Mouse (Mus musculus) midbrain, embryonic 13.5 days (tissue): ENCODE results near the gene Rnf144b. TPM values are rescaled to one million over a fixed set of nuclear protein-coding genes. Genes with fewer than 3 reads are reported as not detected.

ENCODE experiments used
- ATAC-seq: fragments of 200-750 bp; cut with Nextera tagmentation; 2 replicates; pipeline ENCODE4 v1.8.0; 2017; ENCODE audit warnings: mild to moderate bottlenecking, moderate TSS enrichment, moderate library complexity
- H3K27ac ChIP-seq: fragments of 300-500 bp; sonication (generic); 2 replicates; pipeline ENCODE4 v1.5.1; 2015; ENCODE audit warnings: inconsistent platforms, mild to moderate bottlenecking, moderate library complexity
- H3K27me3 ChIP-seq: fragments of 300-500 bp; sonication (generic); 2 replicates; pipeline ENCODE4 v1.6.1; 2015; ENCODE audit warnings: mild to moderate bottlenecking, inconsistent platforms
- H3K36me3 ChIP-seq: fragments of 300-500 bp; sonication (generic); 2 replicates; pipeline ENCODE4 v1.6.1; 2015; ENCODE audit warnings: mild to moderate bottlenecking, inconsistent platforms
- H3K4me1 ChIP-seq: fragments of 300-500 bp; sonication (generic); replicated peaks from 2 replicates; pipeline ENCODE4 v1.6.1; 2015; ENCODE audit warnings: inconsistent platforms
- H3K4me2 ChIP-seq: fragments of 300-500 bp; sonication (generic); replicated peaks from 2 replicates; pipeline ENCODE4 v1.6.1; 2015; ENCODE audit warnings: moderate library complexity, mild to moderate bottlenecking, inconsistent platforms
- H3K4me3 ChIP-seq: fragments of 300-500 bp; sonication (generic); replicated peaks from 2 replicates; pipeline ENCODE4 v1.5.1; 2015; ENCODE audit warnings: mild to moderate bottlenecking, inconsistent platforms
- H3K9ac ChIP-seq: fragments of 300-500 bp; sonication (generic); replicated peaks from 2 replicates; pipeline ENCODE4 v1.6.1; 2015; ENCODE audit warnings: mild to moderate bottlenecking, inconsistent platforms
- H3K9me3 ChIP-seq: fragments of 300-500 bp; sonication (generic); 2 replicates; pipeline ENCODE4 v1.6.1; 2016; ENCODE audit warnings: mild to moderate bottlenecking, inconsistent platforms
- WGBS: fragments of 180-500 bp; shearing (Covaris S2); methylation state at CpG from one replicate; pipeline ENCODE4 v1.1.7; 2015; 5-methylcytosine and 5-hydroxymethylcytosine counted together
- polyA plus RNA-seq: library from polyadenylated mRNA; unstranded; fragments of >200 nt; fragmentation: Nextera tagmentation; extraction: Ambion mirVana; gene quantifications from 2 replicates; pipeline ENCODE4 v1.2.1, GENCODE M21; 2015

Rnf144b gene
- polyA plus RNA-seq, 1 experiment from 2014 or later = 0.59 TPM

DNA sequence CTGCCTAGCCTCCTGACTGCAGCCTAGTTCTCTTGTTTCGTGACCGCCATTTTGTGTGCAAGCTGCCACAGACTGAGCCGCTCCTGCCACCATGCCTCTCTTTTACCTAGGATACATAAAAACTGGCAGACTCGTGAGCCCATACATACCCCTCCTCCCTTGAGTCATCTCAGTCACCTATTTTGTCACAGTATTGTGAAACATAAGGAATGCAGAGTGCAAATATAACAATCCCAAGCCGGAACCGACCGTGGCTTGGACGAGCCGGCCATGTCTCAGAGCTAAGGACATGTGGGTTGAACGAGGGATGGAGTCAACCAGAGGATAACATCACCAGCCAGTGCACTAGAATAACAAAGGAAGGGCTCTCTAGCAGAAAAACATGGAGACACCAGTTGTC is 91.4 kb downstream of the Rnf144b start:
- Histone ChIP-seq H3K4me1 (no peaks in the 10 kb centered on the region; the same call in 1 of the 2 replicates), H3K27me3 (no peaks in the 10 kb centered on the region), H3K27ac (no peak overlapping the region), H3K4me3 (no peak overlapping the region), H3K9ac (no peak overlapping the region), H3K4me2 (no peak overlapping the region), H3K36me3 (no peaks in the 10 kb centered on the region), H3K9me3 (no peaks in the 10 kb centered on the region)
- 92% methylated on average over 10 of the region's 10 CpGs for WGBS
- ATAC-seq = no peak

DNA sequence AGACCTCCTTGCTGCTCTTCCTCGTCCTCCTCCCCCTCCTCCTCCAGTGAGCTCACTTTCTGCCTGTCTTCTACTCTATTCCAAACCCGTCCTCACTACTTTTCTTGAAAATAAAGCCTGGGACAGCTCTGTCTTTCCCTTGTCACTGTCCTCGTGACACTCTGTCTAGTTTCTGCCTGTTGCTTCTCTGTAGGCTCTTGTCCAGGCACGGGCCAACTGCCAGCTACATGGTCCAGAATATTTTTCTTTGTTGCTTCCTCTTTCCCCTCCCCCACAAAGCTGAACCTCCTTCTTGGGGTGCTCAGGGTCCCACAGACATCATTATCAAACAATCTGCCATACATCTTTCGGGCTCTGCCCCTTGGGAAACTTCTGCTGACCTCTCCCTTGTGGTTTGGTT is 92.4 kb downstream of the Rnf144b start:
- H3K4me3 ChIP-seq = no peak overlapping the region
- ATAC-seq = no peak
- no peak overlapping the region for H3K27ac ChIP-seq
- WGBS = 87% methylated on average over 5 of the region's 5 CpGs
- H3K9me3 ChIP-seq = no peaks in the 10 kb centered on the region
- H3K4me2 ChIP-seq = no peak overlapping the region
- no peaks in the 10 kb centered on the region; the same call in 1 of the 2 replicates for H3K4me1 ChIP-seq
- H3K36me3 ChIP-seq = no peaks in the 10 kb centered on the region
- H3K27me3 ChIP-seq = no peaks in the 10 kb centered on the region
- no peak overlapping the region for H3K9ac ChIP-seq

DNA sequence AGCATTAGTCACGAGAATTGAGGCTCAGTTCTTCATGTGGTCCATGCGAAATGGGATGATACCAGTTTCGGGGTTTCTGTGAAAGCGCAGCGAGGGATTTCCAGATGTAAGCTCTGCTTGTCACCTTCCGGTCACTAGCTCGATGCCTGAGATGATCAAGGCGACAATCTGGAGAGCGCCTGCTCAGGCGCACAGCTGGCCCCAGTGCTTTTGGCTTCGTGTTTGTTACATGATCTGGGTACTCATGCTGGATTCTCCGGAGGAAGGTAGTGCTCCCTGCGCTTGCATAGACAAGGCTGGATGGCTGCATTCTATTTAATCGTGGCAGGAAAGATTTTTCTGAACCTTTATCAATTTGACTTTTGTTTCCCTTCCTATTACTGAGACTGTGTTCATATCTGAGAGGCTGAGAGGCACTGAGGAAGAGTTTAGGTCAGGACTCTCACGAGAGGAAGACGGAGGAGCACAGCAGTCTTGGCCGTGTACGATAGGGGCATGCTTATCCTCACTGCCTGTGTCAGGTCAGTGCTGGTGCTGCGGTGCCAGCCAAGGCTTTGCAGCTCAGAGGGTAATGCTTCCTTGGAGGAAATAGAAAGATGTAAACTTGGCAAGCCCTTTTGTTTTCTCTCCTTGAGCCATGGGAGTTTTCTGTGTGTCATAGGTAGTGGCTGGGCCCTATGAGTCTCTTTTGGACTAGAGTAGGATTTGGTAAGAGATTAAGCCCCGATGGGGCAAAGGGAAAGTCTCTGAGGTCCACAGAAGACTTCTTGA is 93.5 kb downstream of the Rnf144b start:
- ATAC-seq = no peak
- H3K4me3 ChIP-seq = no peak overlapping the region
- H3K9ac ChIP-seq = no peak overlapping the region
- H3K4me2 ChIP-seq = no peak overlapping the region
- WGBS = 90% methylated on average over 20 of the region's 20 CpGs
- H3K4me1 ChIP-seq = no peaks in the 10 kb centered on the region; the same call in 1 of the 2 replicates
- no peaks in the 10 kb centered on the region for H3K9me3 ChIP-seq
- no peaks in the 10 kb centered on the region for H3K36me3 ChIP-seq
- H3K27ac ChIP-seq = no peak overlapping the region
- no peaks in the 10 kb centered on the region for H3K27me3 ChIP-seq

DNA sequence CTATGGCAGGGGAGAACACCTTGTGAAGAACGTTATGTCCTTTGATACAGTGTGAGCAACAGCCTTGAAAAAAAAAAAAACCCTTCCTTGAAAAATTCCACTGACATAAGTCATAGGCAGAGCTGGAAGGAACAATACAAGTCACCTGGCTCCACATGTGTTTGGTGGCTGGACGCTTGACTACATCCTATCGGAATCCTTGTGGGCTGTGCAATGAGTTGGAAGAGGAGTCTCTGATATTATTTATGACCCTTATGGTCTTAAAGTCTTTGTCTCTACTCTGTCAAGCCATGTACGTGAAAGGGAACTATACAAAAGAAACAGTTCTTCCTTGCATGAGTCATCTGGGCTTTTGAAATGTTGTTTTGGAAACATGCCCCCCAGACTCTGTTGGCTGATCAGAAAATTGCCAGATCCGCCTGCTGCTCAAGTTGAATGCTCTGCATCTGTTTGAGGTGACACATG is 94.7 kb downstream of the Rnf144b start:
- no peak overlapping the region for H3K4me2 ChIP-seq
- 85% methylated on average over 5 of the region's 5 CpGs for WGBS
- H3K27ac ChIP-seq = no peak overlapping the region
- no peak overlapping the region for H3K9ac ChIP-seq
- H3K4me3 ChIP-seq = no peak overlapping the region
- H3K27me3 ChIP-seq = no peaks in the 10 kb centered on the region
- no peaks in the 10 kb centered on the region; the same call in 1 of the 2 replicates for H3K4me1 ChIP-seq
- no peak for ATAC-seq
- H3K36me3 ChIP-seq = no peaks in the 10 kb centered on the region
- no peaks in the 10 kb centered on the region for H3K9me3 ChIP-seq

DNA sequence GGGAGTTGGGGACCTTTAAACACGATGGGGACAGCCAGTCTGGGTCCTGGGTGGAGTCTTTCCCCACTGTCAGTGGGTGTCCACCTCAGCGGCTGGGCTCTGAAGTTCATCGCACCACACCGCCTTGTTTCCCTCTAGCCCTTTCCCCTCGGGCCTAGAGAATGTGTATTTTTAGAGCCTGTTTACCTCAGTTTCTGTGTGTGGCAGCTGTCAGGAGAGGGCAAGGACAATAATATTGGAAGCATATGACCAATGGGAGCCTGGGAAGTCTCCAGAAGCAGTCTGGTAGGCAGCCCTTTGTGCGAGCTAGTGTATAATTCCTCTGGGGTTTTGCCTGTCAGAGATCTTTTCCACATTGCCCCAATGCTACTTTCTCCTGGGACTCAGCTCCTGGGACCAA is 95.9 kb downstream of the Rnf144b start:
- no peaks in the 10 kb centered on the region for H3K27me3 ChIP-seq
- no peaks in the 10 kb centered on the region for H3K9me3 ChIP-seq
- H3K4me1 ChIP-seq = no peaks in the 10 kb centered on the region; the same call in 1 of the 2 replicates
- H3K27ac ChIP-seq = no peak overlapping the region
- H3K9ac ChIP-seq = no peak overlapping the region
- 76% methylated on average over 6 of the region's 6 CpGs for WGBS
- H3K36me3 ChIP-seq = no peaks in the 10 kb centered on the region
- ATAC-seq = no peak
- H3K4me2 ChIP-seq = no peak overlapping the region
- H3K4me3 ChIP-seq = no peak overlapping the region

DNA sequence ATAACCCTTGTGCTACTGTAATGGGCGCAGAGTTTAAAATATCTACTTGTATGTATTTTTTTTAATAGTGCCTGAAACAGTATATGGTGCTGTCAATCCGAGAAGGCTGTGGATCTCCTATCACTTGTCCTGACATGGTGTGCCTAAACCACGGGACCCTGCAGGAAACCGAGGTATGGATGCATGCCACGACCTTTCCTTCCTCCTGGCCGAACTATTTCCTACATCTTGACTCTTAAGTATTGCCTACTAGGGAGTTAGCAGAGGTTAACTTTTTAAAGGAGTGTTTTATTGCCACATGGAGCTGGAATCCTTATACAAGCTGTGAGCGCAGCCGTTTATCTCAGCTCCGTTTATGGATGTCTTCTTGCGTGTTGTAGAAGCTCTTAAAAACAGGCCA is 98.0 kb downstream of the Rnf144b start:
- ATAC-seq = no peak
- no peak overlapping the region for H3K27ac ChIP-seq
- no peak overlapping the region for H3K4me3 ChIP-seq
- no peak overlapping the region for H3K9ac ChIP-seq
- H3K27me3 ChIP-seq = no peaks in the 10 kb centered on the region
- H3K9me3 ChIP-seq = no peaks in the 10 kb centered on the region
- no peaks in the 10 kb centered on the region for H3K36me3 ChIP-seq
- no peak overlapping the region for H3K4me2 ChIP-seq
- 97% methylated on average over 10 of the region's 10 CpGs for WGBS
- H3K4me1 ChIP-seq = peaks cover 14% of the 10 kb centered on the region

DNA sequence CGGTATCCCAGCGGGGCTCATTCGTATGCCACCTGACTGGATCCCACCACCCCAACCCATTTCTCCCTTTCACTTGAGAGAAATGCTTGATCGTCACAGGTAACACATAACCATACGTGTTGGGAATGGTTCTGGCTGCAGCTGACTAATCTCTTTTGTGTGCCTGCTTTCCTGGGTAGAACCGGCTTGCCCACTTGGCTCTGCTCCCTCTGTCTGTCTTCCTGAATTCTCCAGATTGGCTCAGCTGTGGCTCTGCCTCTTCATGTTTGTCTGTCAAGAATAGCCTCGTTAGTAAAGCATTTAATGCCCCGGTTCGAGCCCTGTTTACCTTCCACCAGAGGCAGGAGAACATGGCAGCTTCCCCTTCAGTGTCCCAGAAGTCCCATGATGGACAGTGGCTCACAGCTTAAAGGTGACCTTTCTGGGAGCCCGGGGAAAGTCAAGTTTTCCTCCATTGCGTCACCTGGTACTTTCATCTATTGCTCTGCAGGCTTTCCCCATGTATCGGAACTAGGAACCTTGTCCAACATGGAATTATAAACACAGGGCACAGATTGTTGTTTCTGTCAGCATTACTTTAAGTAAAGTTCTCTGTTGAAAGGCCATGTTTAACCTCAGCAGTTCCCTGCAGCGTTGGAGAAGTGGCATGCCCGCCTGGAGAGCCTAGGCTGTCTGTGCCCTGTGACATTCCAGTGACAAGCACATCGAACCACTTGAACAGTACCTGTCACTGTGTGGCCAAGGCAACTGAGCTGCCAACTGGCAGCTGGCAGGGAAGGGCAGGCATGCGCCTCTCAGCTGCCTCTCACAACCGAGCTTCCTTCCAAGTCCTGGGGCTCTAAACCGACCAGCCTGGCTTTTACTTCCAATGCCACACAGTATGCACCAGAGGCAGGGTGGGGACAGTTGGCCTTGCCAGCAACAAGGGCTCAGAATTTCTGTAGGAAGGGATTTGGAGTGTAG is 101.4 kb downstream of the Rnf144b start:
- no peaks in the 10 kb centered on the region for H3K27me3 ChIP-seq
- no peak for ATAC-seq
- 67% methylated on average over 18 of the region's 18 CpGs for WGBS
- H3K27ac ChIP-seq = no peak overlapping the region; the same call in 1 of the 2 replicates
- no peak overlapping the region for H3K4me2 ChIP-seq
- H3K4me1 ChIP-seq = peaks cover 22% of the 10 kb centered on the region
- no peak overlapping the region for H3K9ac ChIP-seq
- H3K36me3 ChIP-seq = no peaks in the 10 kb centered on the region
- no peaks in the 10 kb centered on the region for H3K9me3 ChIP-seq
- no peak overlapping the region for H3K4me3 ChIP-seq

DNA sequence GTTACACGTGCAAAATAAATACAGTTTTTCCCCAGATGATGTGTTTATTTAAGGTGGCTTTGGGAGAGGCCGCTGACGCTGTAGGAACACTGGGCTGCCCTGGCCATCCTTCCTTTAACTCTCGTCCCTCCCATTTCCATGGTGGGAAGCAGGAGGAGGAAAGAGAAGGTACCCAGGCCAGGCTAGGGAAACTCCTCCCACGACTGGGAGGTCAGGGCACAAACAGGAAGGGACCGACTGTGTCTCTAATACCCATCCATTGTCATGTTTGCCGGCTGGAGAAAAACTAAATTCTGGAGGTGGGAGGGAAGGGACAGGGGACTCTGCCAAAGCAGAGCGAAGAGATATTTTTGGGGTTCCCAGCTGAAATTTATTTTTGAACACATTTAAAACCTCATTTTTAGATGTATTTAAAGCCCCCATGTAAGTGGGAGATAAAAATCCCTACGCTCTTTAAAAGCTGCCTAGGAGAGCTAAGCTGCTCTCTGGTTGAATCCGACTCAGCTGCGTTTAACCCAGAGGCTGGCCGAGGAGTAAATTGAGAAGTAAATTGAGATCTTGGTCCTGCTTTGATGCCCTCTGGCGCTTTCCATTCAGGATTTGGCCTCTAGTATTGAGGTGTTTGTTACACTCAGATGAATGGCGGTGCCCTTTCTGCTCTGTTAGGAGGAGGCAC is 102.3 kb downstream of the Rnf144b start:
- H3K4me2 ChIP-seq = peak overlapping the region; percentile 14; the same call in 1 of the 2 replicates
- no peak overlapping the region for H3K4me3 ChIP-seq
- H3K36me3 ChIP-seq = no peaks in the 10 kb centered on the region
- 6% methylated on average over 14 of the region's 14 CpGs for WGBS
- H3K4me1 ChIP-seq = peaks cover 22% of the 10 kb centered on the region
- no peak for ATAC-seq
- peak overlapping the region; percentile 14; the same call in 1 of the 2 replicates for H3K27ac ChIP-seq
- H3K9me3 ChIP-seq = no peaks in the 10 kb centered on the region
- H3K27me3 ChIP-seq = no peaks in the 10 kb centered on the region
- no peak overlapping the region for H3K9ac ChIP-seq

DNA sequence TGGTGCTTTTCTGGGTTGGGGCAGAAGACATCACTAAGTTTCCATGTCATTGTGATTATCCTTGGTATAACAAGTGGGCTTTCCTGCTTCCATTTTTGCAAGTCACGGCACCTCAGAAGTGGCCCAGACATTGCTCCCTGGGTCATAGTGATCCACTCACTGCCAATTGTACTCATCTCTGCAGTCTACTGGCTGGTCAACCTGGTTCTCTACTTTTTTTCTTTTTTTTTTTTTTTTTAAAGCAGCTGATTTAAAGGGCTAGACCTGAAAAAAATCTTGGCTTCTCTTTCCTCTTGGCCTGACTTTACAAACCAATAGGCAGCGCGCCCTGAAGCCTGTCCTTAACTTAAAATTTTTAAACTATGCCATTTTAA is 102.9 kb downstream of the Rnf144b start:
- ATAC-seq = no peak
- Histone ChIP-seq H3K9ac (no peak overlapping the region), H3K4me2 (no peak overlapping the region), H3K27me3 (no peaks in the 10 kb centered on the region), H3K36me3 (no peaks in the 10 kb centered on the region), H3K4me1 (peaks cover 22% of the 10 kb centered on the region), H3K4me3 (no peak overlapping the region), H3K27ac (peak overlapping the region; percentile 14; the same call in 1 of the 2 replicates), H3K9me3 (no peaks in the 10 kb centered on the region)
- WGBS = 65% methylated on average over 3 of the region's 3 CpGs

DNA sequence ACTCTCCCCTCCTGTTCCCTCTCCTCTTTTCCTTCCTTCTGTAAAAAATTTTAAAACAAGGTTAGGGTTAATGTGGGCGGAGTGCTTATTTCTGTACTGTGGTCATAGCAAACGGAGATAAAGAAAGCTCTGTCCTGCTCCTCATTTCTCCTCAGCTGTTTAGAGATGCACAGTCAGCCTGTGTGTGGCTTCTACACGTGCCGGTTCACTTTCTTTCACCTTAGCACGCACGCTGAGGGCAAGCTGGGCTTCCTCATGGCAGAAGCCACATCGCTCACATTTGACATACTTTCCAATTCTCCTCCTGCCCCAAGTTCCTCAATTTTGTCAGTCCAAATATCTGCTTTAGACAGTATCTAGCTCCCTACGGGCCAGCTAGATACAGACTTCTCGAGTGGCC is 103.3 kb downstream of the Rnf144b start:
- Histone ChIP-seq H3K27me3 (no peaks in the 10 kb centered on the region), H3K9ac (no peak overlapping the region), H3K4me3 (no peak overlapping the region), H3K9me3 (no peaks in the 10 kb centered on the region), H3K27ac (no peak overlapping the region), H3K4me1 (peaks cover 22% of the 10 kb centered on the region), H3K4me2 (no peak overlapping the region), H3K36me3 (no peaks in the 10 kb centered on the region)
- 81% methylated on average over 9 of the region's 9 CpGs for WGBS
- no peak for ATAC-seq

DNA sequence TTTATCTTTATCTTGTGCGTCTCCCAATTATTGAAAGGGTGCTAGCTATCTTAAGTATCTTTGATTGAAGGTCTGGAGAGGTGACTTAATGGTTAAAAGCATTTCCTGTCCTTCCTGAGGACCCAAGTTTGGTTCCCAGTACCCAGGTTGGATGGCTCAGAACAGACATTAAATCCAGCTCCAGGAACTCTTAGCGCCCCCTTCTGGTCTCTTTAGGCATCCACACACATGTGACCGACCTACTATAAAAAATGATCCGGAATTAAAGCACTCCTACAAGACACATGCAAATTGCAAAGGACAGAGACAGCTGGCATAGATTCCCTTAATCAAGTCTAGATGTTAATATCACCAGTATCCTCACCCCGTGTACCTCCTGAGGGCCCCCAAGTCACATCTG is 104.1 kb downstream of the Rnf144b start:
- Histone ChIP-seq H3K27ac (no peak overlapping the region), H3K4me2 (no peak overlapping the region), H3K27me3 (no peaks in the 10 kb centered on the region), H3K9ac (no peak overlapping the region), H3K36me3 (no peaks in the 10 kb centered on the region), H3K9me3 (no peaks in the 10 kb centered on the region), H3K4me1 (peaks cover 22% of the 10 kb centered on the region), H3K4me3 (no peak overlapping the region)
- 91% methylated on average over 5 of the region's 5 CpGs for WGBS
- no peak for ATAC-seq
